16 mouse cellular contexts compared by ENCODE assay signal in genomic region chr5:76135644-76136043, GRCm38 (mm10). TPM values are rescaled to one million over a fixed set of nuclear protein-coding genes. Genes with fewer than 3 reads are reported as not detected.
DNase-seq lines count a peak whose midpoint lies in the region; ATAC-seq and TF ChIP-seq lines count a peak whose summit lies in the region.
"Had no signal": no experiment of that assay in that cellular context is flagged by ENCODE, and none has a peak within 500 bp of the region (broad histone marks: within the 10 kb centered on the region; RNA-seq: fewer than 3 reads in every experiment).

No protein-coding gene starts in this region.

- ATAC-seq in embryonic facial prominence, embryonic 14.5 days (ENCODE audit: low read depth): no peak
- ATAC-seq: midbrain, embryonic 15.5 days had no signal

- DNase-seq in embryonic facial prominence, embryonic 14.5 days (ENCODE audit: low spot score): peak; percentile 13
- no peak for DNase-seq in embryonic facial prominence, embryonic 10.5 days (ENCODE audit: low spot score)
- peak; percentile 15 to 16 for DNase-seq in kidney, postnatal 36 days
- no peak for DNase-seq in kidney, adult 9 months
- peak; percentile 56 for DNase-seq in heart, embryonic 10.5 days (ENCODE audit: low spot score)
- peak; percentile 62 for DNase-seq in lung, postnatal 10 days
- no peak for DNase-seq in left cerebral cortex, adult 2 months (ENCODE audit: extremely low spot score in 1 of 2, low spot score in 2 of 2)
- DNase-seq in forebrain, embryonic 10.5 days (ENCODE audit: extremely low spot score, low spot score): no peak
- DNase-seq: adrenal gland, postnatal 10 days; retina, postnatal 1 day; spleen, adult 18-20 months had no signal

- peaks cover 5% of the 10 kb centered on the region; the same call in 1 of the 2 replicates for H3K4me1 ChIP-seq in embryonic facial prominence, embryonic 14.5 days (ENCODE audit: control insufficient read depth, insufficient read depth, low read length)
- peaks cover 10% of the 10 kb centered on the region for H3K4me1 ChIP-seq in embryonic facial prominence, embryonic 10.5 days
- peaks cover 20% of the 10 kb centered on the region for H3K4me1 ChIP-seq in heart, embryonic 10.5 days
- peaks cover 30% of the 10 kb centered on the region for H3K4me1 ChIP-seq in forebrain, embryonic 10.5 days

- WGBS in embryonic facial prominence, embryonic 14.5 days: 81% methylated on average over 1 of the region's 1 CpGs
- 87% methylated on average over 1 of the region's 1 CpGs for WGBS in embryonic facial prominence, embryonic 10.5 days
- WGBS in heart, embryonic 10.5 days: 85% methylated on average over 1 of the region's 1 CpGs
- WGBS in forebrain, embryonic 10.5 days: 89% methylated on average over 1 of the region's 1 CpGs

- H3K27me3 ChIP-seq in embryonic facial prominence, embryonic 14.5 days (replicated peaks; ENCODE audit: control insufficient read depth, insufficient read depth, low read length): no peaks in the 10 kb centered on the region
- H3K27me3 ChIP-seq in embryonic facial prominence, embryonic 10.5 days (replicated peaks; ENCODE audit: low read depth, poor library complexity, severe bottlenecking): no peaks in the 10 kb centered on the region
- no peaks in the 10 kb centered on the region for H3K27me3 ChIP-seq in heart, embryonic 10.5 days (ENCODE audit: insufficient read depth, poor library complexity, severe bottlenecking)
- 0 out of 2 replicates have a peak, but pooled peaks cover 6% of the 10 kb centered on the region for H3K27me3 ChIP-seq in forebrain, embryonic 10.5 days (ENCODE audit: poor library complexity, severe bottlenecking)
- H3K27me3 ChIP-seq: heart, embryonic 15.5 days; limb, embryonic 12.5 days; midbrain, embryonic 15.5 days; neural tube, embryonic 12.5 days had no signal

- no peak for TF ChIP-seq CTCF in left cerebral cortex, adult 2 months (IDR thresholded peaks at IDR 0.05)

- no peaks in the 10 kb centered on the region for H3K9me3 ChIP-seq in embryonic facial prominence, embryonic 14.5 days (ENCODE audit: control insufficient read depth, low read length)
- no peaks in the 10 kb centered on the region for H3K9me3 ChIP-seq in embryonic facial prominence, embryonic 10.5 days
- no peaks in the 10 kb centered on the region for H3K9me3 ChIP-seq in heart, embryonic 10.5 days
- no peaks in the 10 kb centered on the region for H3K9me3 ChIP-seq in forebrain, embryonic 10.5 days
- H3K9me3 ChIP-seq: heart, embryonic 15.5 days; limb, embryonic 12.5 days; midbrain, embryonic 15.5 days; neural tube, embryonic 12.5 days had no signal

- no peak overlapping the region for H3K9ac ChIP-seq in embryonic facial prominence, embryonic 14.5 days (ENCODE audit: low read depth, low read length)
- H3K9ac ChIP-seq: heart, embryonic 15.5 days; limb, embryonic 12.5 days; midbrain, embryonic 15.5 days; neural tube, embryonic 12.5 days had no signal

- H3K36me3 ChIP-seq in embryonic facial prominence, embryonic 14.5 days (ENCODE audit: control insufficient read depth, insufficient read depth, low read length): no peaks in the 10 kb centered on the region
- no peaks in the 10 kb centered on the region for H3K36me3 ChIP-seq in embryonic facial prominence, embryonic 10.5 days (replicated peaks)
- H3K36me3 ChIP-seq in heart, embryonic 10.5 days: no peaks in the 10 kb centered on the region
- no peaks in the 10 kb centered on the region for H3K36me3 ChIP-seq in forebrain, embryonic 10.5 days (replicated peaks)
- H3K36me3 ChIP-seq: heart, embryonic 15.5 days; limb, embryonic 12.5 days; midbrain, embryonic 15.5 days; neural tube, embryonic 12.5 days had no signal

- H3K4me2 ChIP-seq in embryonic facial prominence, embryonic 14.5 days (ENCODE audit: low read depth, low read length): no peak overlapping the region
- H3K4me2 ChIP-seq: heart, embryonic 15.5 days; limb, embryonic 12.5 days; midbrain, embryonic 15.5 days; neural tube, embryonic 12.5 days had no signal

- intact Hi-C loops in left cerebral cortex, adult 2 months (cut with DNase I): loop anchor here (5.0 kb wide), 1 partner anchor 282 kb away; no protein-coding TSS in a partner anchor

- H3K4me3 ChIP-seq in embryonic facial prominence, embryonic 14.5 days (ENCODE audit: low read depth, low read length): no peak overlapping the region
- H3K4me3 ChIP-seq in embryonic facial prominence, embryonic 10.5 days: no peak overlapping the region
- no peak overlapping the region for H3K4me3 ChIP-seq in heart, embryonic 10.5 days
- no peak overlapping the region for H3K4me3 ChIP-seq in left cerebral cortex, adult 2 months
- H3K4me3 ChIP-seq in forebrain, embryonic 10.5 days: no peak overlapping the region
- H3K4me3 ChIP-seq: heart, embryonic 15.5 days; limb, embryonic 12.5 days; midbrain, embryonic 15.5 days; neural tube, embryonic 12.5 days had no signal

- H3K27ac ChIP-seq in embryonic facial prominence, embryonic 14.5 days (replicated peaks; ENCODE audit: low read depth, low read length): no peak overlapping the region
- H3K27ac ChIP-seq in embryonic facial prominence, embryonic 10.5 days (replicated peaks): no peak overlapping the region
- no peak overlapping the region for H3K27ac ChIP-seq in heart, embryonic 10.5 days
- H3K27ac ChIP-seq in left cerebral cortex, adult 2 months: no peak overlapping the region
- no peak overlapping the region for H3K27ac ChIP-seq in forebrain, embryonic 10.5 days
- H3K27ac ChIP-seq: heart, embryonic 15.5 days; limb, embryonic 12.5 days; macrophage; midbrain, embryonic 15.5 days; neural tube, embryonic 12.5 days had no signal

RNA-seq across cellular contexts. Expression of gene Srd5a3, which starts 4.4 kb away (rescaled TPM):
- polyA plus RNA-seq in embryonic facial prominence, embryonic 14.5 days (2014; fragmentation: Nextera tagmentation; extraction: Ambion mirVana): 27.6 and 31.0 TPM in 2 replicates
- polyA plus RNA-seq in embryonic facial prominence, embryonic 10.5 days (2016; fragmentation: Nextera tagmentation; extraction: Ambion mirVana): 25.1 and 26.2 TPM in 2 replicates
- polyA plus RNA-seq in heart, embryonic 10.5 days (2016; fragmentation: Nextera tagmentation; extraction: Ambion mirVana): 31.0 and 32.6 TPM in 2 replicates
- 10 to 100 TPM; 19.8 to 21.8 TPM for total RNA-seq in left cerebral cortex, adult 2 months (2021)
- polyA plus RNA-seq in forebrain, embryonic 10.5 days (2016; fragmentation: Nextera tagmentation; extraction: Ambion mirVana): 22.8 and 22.9 TPM in 2 replicates

RNA-seq across cellular contexts. Expression of gene Tmem165, which starts 48.0 kb away (rescaled TPM):
- polyA plus RNA-seq in embryonic facial prominence, embryonic 14.5 days (2014; fragmentation: Nextera tagmentation; extraction: Ambion mirVana): 126 and 130 TPM in 2 replicates
- polyA plus RNA-seq in embryonic facial prominence, embryonic 10.5 days (2016; fragmentation: Nextera tagmentation; extraction: Ambion mirVana): 74.0 and 74.1 TPM in 2 replicates
- polyA plus RNA-seq in heart, embryonic 10.5 days (2016; fragmentation: Nextera tagmentation; extraction: Ambion mirVana): 71.1 and 101 TPM in 2 replicates
- 10 to 100 TPM; 32.2 to 32.5 TPM for total RNA-seq in left cerebral cortex, adult 2 months (2021)
- polyA plus RNA-seq in forebrain, embryonic 10.5 days (2016; fragmentation: Nextera tagmentation; extraction: Ambion mirVana): 65.7 and 79.4 TPM in 2 replicates

Comparison
In these comparisons a context has a peak if more than half of its experiments do, and no peak if none do; other contexts are left out.
1. DNase-seq: peak in embryonic facial prominence, embryonic 14.5 days (single experiment), kidney, postnatal 36 days (2 of 2), heart, embryonic 10.5 days (single experiment) and lung, postnatal 10 days (single experiment); none in embryonic facial prominence, embryonic 10.5 days (single experiment), kidney, adult 9 months (single experiment), left cerebral cortex, adult 2 months (0 of 2) and forebrain, embryonic 10.5 days (single experiment).